Mouse (Mus musculus): ENCODE data around the gene Tm6sf1.

DNA sequence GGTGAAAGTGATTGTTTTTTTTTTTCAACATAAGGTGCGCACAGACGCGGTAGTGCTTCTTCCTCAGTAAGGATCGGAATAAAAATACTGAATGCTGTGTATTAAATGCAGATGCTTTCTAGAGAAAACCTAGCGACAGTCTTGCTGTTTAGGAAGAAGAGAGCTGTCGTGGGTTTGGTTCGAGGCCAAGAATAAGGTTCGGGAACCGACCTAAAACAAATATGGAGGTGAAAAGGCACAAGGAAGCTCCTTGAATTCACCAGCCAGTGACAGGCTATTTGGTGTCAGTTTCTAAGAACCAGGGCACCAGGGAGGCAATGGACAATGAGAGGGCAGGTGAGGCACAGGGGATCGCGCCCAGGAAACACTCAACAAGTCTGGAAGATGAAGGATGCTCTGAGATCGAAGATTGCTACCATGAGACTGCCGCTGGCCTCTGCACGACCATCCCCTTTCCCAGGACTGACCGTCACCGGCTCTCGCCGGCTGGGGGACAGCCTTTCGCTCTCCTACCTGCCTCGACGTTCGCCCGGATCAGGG is 74.3 kb downstream of the Tm6sf1 start:
- TF ChIP-seq REST (IDR thresholded peaks at IDR 0.05; ENCODE audit: insufficient read depth, insufficient read length) (no peak), POLR2A (IDR thresholded peaks at IDR 0.05; ENCODE audit: insufficient read length, low read depth) (no peak), MYOG (IDR thresholded peaks at IDR 0.05; ENCODE audit: control insufficient read depth in 1 of 3, insufficient read depth in 1 of 3, insufficient read length in 2 of 3, low read depth in 2 of 3) (no peak), SRF (IDR thresholded peaks at IDR 0.05; ENCODE audit: control insufficient read depth, insufficient read length, low read depth) (no peak), USF1 (IDR thresholded peaks at IDR 0.05; ENCODE audit: low read depth) (no peak), POLR2AphosphoS2 (IDR thresholded peaks at IDR 0.05; ENCODE audit: insufficient read length, low read depth) (no peak), E2F4 (IDR thresholded peaks at IDR 0.05; ENCODE audit: insufficient read depth) (no peak), MAX (IDR thresholded peaks at IDR 0.05; ENCODE audit: low read depth) (no peak), CEBPB (IDR thresholded peaks at IDR 0.05; ENCODE audit: insufficient read depth, poor library complexity, severe bottlenecking) (no peak), MYOD1 (IDR thresholded peaks at IDR 0.05; ENCODE audit: control insufficient read depth in 1 of 3, insufficient read length in 2 of 3, low read depth in 2 of 3) (no peak), TCF3 (IDR thresholded peaks at IDR 0.05; ENCODE audit: insufficient read length, low read depth) (no peak), TCF12 (IDR thresholded peaks at IDR 0.05; ENCODE audit: insufficient read depth, poor library complexity, severe bottlenecking) (no peak)
